Mouse (Mus musculus) hematopoietic stem cell, adult 5-6 weeks (primary cell): ENCODE data around the gene Tas2r107. TPM values are rescaled to one million over a fixed set of nuclear protein-coding genes. Genes with fewer than 3 reads are reported as not detected.
"Not testable (repeated sequence)": the region's sequence is repeated elsewhere in the genome, so short reads cannot be mapped to it uniquely, and the experiment has no call there.

ENCODE experiments used
- ATAC-seq, 2 experiments: fragments of 125-278 bp in 1 of 2; replicated peaks in 1 of 2; 2 replicates each; pipeline ENCODE4 v1.8.0; 2016 to 2017; ENCODE audit warnings: inconsistent platforms in 2 of 2, mild to moderate bottlenecking in 2 of 2, moderate number of reproducible peaks in 2 of 2, low read depth in 1 of 2, moderate TSS enrichment in 1 of 2; ENCODE audit not compliant: low FRiP score in 2 of 2, poor library complexity in 2 of 2, severe bottlenecking in 2 of 2, insufficient read depth in 1 of 2, low TSS enrichment in 1 of 2
- total RNA-seq: library from RNA; stranded (forward); fragments of 172-1452, 232-1000 nt; gene quantifications from 2 replicates; pipeline ENCODE4 v1.2.3, GENCODE M21; 2017

The Tas2r107 gene
- not detected in 2 replicates for total RNA-seq

DNA sequence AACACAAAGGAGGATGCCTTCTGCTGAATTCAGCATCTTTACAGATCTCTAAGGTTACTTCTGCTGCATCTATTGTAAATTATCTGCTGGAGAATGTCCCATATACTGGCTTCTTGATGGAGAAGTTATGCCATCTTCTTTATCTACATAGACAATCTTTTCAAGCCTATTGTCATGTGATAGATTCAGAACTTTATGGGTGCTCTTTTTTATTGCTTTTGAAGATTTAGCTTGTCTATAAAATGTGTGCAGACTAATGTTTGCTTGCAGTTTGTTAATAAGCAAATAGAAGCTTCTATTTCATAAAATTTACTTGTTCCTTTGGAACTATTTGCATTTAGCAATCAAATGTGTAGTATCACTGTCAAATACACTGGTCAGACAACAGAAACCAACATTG lies at the start of gene Tas2r107:
TSS of gene Tas2r107 (minus strand) at position 101 of the 400 bp plus-strand sequence.
- ATAC-seq, result no peak

DNA sequence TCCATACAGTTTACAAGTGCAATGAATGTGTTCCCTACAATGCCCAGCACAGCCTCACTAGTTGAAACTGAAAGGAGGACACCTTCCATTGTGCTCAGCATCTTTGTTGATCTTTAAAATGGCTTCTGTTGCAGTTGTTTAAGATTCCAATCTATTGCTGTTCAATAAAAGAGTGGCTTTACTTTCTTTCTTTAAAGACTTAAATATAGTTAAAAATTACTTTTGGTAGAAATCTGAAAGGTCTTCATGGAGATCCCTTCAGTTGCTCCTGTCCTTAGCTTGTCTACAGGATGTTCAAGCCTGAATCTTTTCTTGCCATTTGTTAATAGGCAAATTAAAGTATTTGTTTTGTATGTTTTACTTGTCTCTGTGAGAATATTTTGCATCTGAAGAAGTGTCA lies 30.0 kb upstream of the Tas2r107 start, which contains the start of gene Tas2r114:
TSS of gene Tas2r114 (minus strand) at position 101 of the 400 bp plus-strand sequence.
- no peak for ATAC-seq

DNA sequence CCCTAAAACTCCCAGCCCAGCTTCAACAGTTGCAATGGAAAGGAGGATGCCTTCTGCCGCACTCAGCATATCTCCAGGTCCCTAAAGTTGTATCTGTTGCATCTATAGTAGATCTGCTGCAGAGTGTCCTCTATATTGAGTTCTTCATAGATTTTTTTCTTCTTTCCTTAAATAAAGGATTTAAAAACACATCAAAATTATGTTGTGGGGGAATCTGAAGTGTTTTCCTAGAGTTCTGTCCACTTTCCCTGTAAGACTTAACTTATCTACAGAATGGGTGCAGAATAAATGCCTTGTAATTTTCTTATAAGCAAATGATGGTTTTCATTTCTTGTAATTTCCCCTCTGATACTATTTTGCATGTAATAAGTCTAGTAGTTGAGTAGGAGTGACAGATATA lies 27.4 kb upstream of the Tas2r107 start, which contains the start of gene Tas2r105:
TSS of gene Tas2r105 (minus strand) at position 101 of the 400 bp plus-strand sequence.
- ATAC-seq, result no peak

DNA sequence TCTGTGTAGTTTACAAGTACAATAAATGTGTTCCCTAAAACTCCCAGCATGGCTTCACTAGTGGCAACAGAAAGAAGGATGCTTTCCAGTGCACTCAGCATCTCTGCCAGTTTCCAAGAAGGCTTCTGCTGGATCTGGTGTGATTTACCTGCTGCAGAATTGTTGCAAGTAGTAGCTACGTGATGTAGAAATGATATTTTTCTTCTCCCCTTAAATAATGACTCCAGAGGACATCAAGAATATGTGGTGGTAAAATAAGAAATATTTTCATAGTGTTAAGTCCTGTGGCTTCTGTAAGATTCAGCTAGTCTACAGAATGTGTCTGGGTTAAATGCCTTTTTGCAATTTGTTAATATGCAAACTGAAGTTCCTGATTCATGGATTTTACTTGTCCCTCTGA lies 25.7 kb upstream of the Tas2r107 start, which contains the start of gene Tas2r104:
TSS of gene Tas2r104 (minus strand) at position 101 of the 400 bp plus-strand sequence.
- no peak for ATAC-seq

DNA sequence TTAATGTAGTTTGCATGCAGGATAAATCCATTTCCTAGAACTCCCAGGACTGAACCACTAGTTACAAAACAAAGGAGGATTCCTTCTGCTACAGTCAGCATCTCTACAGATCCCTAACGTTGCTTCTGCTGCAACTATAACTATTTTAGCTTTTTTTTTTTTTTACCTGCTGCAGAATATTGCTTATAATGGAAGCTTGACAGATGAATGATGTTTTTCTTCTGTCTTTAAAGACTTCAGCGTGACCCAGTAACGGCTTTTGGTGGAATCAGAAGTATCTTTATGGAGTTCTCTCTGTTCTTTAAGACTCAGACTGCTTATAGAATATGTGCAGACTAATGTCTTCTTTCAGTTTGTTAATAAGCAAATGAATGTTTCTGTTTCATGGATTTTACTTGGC lies 18.8 kb upstream of the Tas2r107 start, which contains the start of gene Tas2r106:
TSS of gene Tas2r106 (minus strand) at position 101 of the 400 bp plus-strand sequence.
- ATAC-seq, result no peak

DNA sequence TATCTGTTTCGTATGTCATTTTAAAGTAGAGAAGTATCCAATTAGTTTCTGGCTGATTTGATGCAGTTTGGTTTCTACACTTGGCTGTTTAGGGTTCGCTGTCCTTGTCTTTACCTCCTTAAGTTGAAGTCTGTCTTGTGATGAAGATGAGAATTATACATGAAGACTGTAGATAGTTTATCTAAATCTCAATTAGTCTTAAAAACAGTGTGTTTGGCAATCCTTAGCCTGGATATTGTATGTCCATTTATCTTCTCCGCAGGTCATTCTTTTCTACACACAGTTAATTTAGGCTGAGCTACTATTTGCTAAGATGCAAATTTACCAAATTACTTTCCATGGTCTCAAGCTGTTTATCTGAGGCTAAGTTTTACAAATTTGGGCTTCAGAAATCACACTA lies 29.1 kb downstream of the Tas2r107 start, which contains the start of gene Tas2r130:
TSS of gene Tas2r130 (minus strand) at position 101 of the 400 bp plus-strand sequence.
- no peak for ATAC-seq

DNA sequence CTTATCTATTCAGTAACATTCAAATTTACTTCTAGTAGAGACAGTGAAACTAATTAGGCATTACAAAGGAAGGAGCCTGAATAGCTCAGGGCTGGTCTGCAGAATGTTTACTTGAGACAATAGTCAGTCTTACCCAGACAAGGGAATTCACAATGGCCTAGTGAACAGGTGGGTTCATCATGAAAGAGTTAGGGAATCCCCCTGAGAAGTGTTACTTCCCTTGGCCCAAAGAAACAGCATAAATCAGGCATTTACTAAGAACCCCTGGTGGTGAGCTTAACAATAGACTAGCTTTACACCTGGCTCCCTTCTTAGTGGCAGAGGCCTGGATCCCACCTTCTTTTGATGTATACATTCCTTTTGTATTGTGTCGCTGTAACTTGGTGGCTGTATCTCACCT lies 50.0 kb downstream of the Tas2r107 start:
- not testable (repeated sequence) for ATAC-seq

Other genes starting within 250 kb of the Tas2r107 start
- not detected in 2 replicates for gene 5430401F13Rik, start 173.7 kb downstream of the Tas2r107 start, total RNA-seq
- gene Gm6619, start 173.7 kb downstream of the Tas2r107 start, total RNA-seq, result not detected in 2 replicates
- gene Tas2r130, start 29.2 kb downstream of the Tas2r107 start, total RNA-seq, result not detected in 2 replicates
- not detected in 2 replicates for gene Tas2r106, start 18.7 kb upstream of the Tas2r107 start, total RNA-seq
- not detected in 2 replicates for gene Tas2r104, start 25.6 kb upstream of the Tas2r107 start, total RNA-seq
- not detected in 2 replicates for gene Tas2r105, start 27.3 kb upstream of the Tas2r107 start, total RNA-seq
- not detected in 2 replicates for gene Tas2r114, start 29.9 kb upstream of the Tas2r107 start, total RNA-seq